Mouse (Mus musculus): ENCODE results near the gene Edf1.

GRCm38 (mm10) chr2:25576965-25577891 is 19.6 kb downstream of the Edf1 start:
- TF ChIP-seq CTCF (IDR thresholded peaks at IDR 0.05; ENCODE audit: borderline replicate concordance, extremely low read depth, insufficient read depth, insufficient read length): no peak
- TF ChIP-seq POLR2A (IDR thresholded peaks at IDR 0.05; ENCODE audit: borderline replicate concordance, extremely low read depth, insufficient read depth, insufficient read length, poor library complexity, severe bottlenecking): no peak

Data from brain, embryonic 14.5 days (tissue).